Mouse (Mus musculus): Measurements from ENCODE around the gene Gjd3. TPM values are rescaled to one million over a fixed set of nuclear protein-coding genes. Genes with fewer than 3 reads are reported as not detected.

The Gjd3 gene
- total and polyA plus RNA-seq, 3 experiments = not detected

- Histone ChIP-seq H3K9ac (ENCODE audit: control insufficient read depth, low read depth, low read length, poor library complexity, severe bottlenecking) (peak overlapping the region; percentile 76), H3K9me3 (replicated peaks; ENCODE audit: insufficient read depth, low read length) (no peaks in the 10 kb centered on the region), H3K4me3 (ENCODE audit: control insufficient read depth in 1 of 2, insufficient read depth in 1 of 2, low read depth in 2 of 2, low read length in 2 of 2) (peak overlapping the region; percentile 61 to 62), H3K36me3 (ENCODE audit: control insufficient read depth in 1 of 2, insufficient read depth in 2 of 2, low read length in 2 of 2) (peaks cover 0 to 7% of the 10 kb centered on the region in 2 experiments; a peak in 2 of 4 replicates), H3K79me2 (ENCODE audit: control insufficient read depth, insufficient read depth, low read length, poor library complexity) (peaks cover 16% of the 10 kb centered on the region), H3K4me1 (ENCODE audit: control insufficient read depth in 1 of 2, insufficient read depth in 2 of 2, low read length in 2 of 2) (peaks cover 9 to 27% of the 10 kb centered on the region in 2 experiments), H3K27ac (ENCODE audit: control insufficient read depth, low read depth, low read length) (peak overlapping the region; percentile 87), H3K27me3 (ENCODE audit: control insufficient read depth in 1 of 2, insufficient read depth in 2 of 2, low read length in 2 of 2) (no peaks in the 10 kb centered on the region)
- peak; percentile 97 for DNase-seq (ENCODE audit: low read depth, low spot score)
- TF ChIP-seq CTCF (IDR thresholded peaks at IDR 0.05 in 2 of 3, conservative IDR thresholded peaks at IDR 0.05 in 1 of 3; ENCODE audit: control insufficient read depth in 1 of 3, insufficient read depth in 1 of 3, low read depth in 2 of 3, low read length in 3 of 3, poor library complexity in 1 of 3, severe bottlenecking in 1 of 3) (no peak), MAX (IDR thresholded peaks at IDR 0.05; ENCODE audit: low read length) (peak; percentile 97), JUND (IDR thresholded peaks at IDR 0.05; ENCODE audit: low read depth, low read length) (no peak), GABPA (IDR thresholded peaks at IDR 0.05; ENCODE audit: low read depth, low read length) (no peak), USF1 (IDR thresholded peaks at IDR 0.05; ENCODE audit: low read depth, low read length) (peak; percentile 98), TCF12 (IDR thresholded peaks at IDR 0.05; ENCODE audit: low read depth, low read length) (no peak), MYB (IDR thresholded peaks at IDR 0.05; ENCODE audit: low read depth, low read length) (no peak), POLR2A (IDR thresholded peaks at IDR 0.05; ENCODE audit: control insufficient read depth in 1 of 2, insufficient read depth in 1 of 2, low read depth in 1 of 2, low read length in 2 of 2, poor library complexity in 1 of 2) (peak; percentile 6 to 65; a peak in 2 of 4 replicates), SIN3A (IDR thresholded peaks at IDR 0.05; ENCODE audit: low read length) (peak; percentile 88), POLR2AphosphoS5 (IDR thresholded peaks at IDR 0.05; ENCODE audit: borderline replicate concordance, low read depth, low read length) (no peak), ZC3H11A (IDR thresholded peaks at IDR 0.05; ENCODE audit: low read depth, low read length) (no peak), ELF1 (IDR thresholded peaks at IDR 0.05; ENCODE audit: low read depth, low read length) (peak; percentile 71), EP300 (IDR thresholded peaks at IDR 0.05; ENCODE audit: low read depth in 1 of 2, low read length in 2 of 2) (no peak), POLR2AphosphoS2 (IDR thresholded peaks at IDR 0.05; ENCODE audit: low read length) (no peak), UBTF (IDR thresholded peaks at IDR 0.05; ENCODE audit: borderline replicate concordance, insufficient read depth, low read depth, low read length) (no peak), CHD1 (IDR thresholded peaks at IDR 0.05; ENCODE audit: low read depth, low read length) (no peak), NRF1 (IDR thresholded peaks at IDR 0.05; ENCODE audit: insufficient read depth, low read depth, low read length, poor library complexity, severe bottlenecking) (no peak), MXI1 (IDR thresholded peaks at IDR 0.05; ENCODE audit: low read depth, low read length) (peak; percentile 90), ETS1 (IDR thresholded peaks at IDR 0.05; ENCODE audit: low read depth, low read length) (peak; percentile 51; the same call in 1 of the 2 replicates), MEF2A (IDR thresholded peaks at IDR 0.05; ENCODE audit: extremely low read depth, insufficient replicate concordance, low read depth, low read length, poor library complexity, severe bottlenecking) (no peak), ZKSCAN1 (IDR thresholded peaks at IDR 0.05; ENCODE audit: low read depth, low read length) (no peak), RCOR1 (IDR thresholded peaks at IDR 0.05; ENCODE audit: low read depth, low read length) (peak; percentile 74), TBP (IDR thresholded peaks at IDR 0.05; ENCODE audit: low read depth, low read length) (peak; percentile 72; the same call in 1 of the 2 replicates), SMC3 (IDR thresholded peaks at IDR 0.05; ENCODE audit: low read depth, low read length) (no peak), ZNF384 (IDR thresholded peaks at IDR 0.05; ENCODE audit: low read depth, low read length) (peak; percentile 98), RAD21 (IDR thresholded peaks at IDR 0.05; ENCODE audit: low read depth, low read length) (no peak), BHLHE40 (IDR thresholded peaks at IDR 0.05; ENCODE audit: borderline replicate concordance, low read depth, low read length) (peak; percentile 78; the same call in 1 of the 2 replicates), GATA1 (IDR thresholded peaks at IDR 0.05; ENCODE audit: low read depth, low read length) (no peak), ZMIZ1 (IDR thresholded peaks at IDR 0.05; ENCODE audit: low read depth, low read length) (no peak), MAFK (IDR thresholded peaks at IDR 0.05; ENCODE audit: borderline replicate concordance, low read depth, low read length) (no peak), HCFC1 (IDR thresholded peaks at IDR 0.05; ENCODE audit: low read depth, low read length) (peak; percentile 83), NELFE (IDR thresholded peaks at IDR 0.05; ENCODE audit: low read depth, low read length) (peak; percentile 27), TAL1 (IDR thresholded peaks at IDR 0.05; ENCODE audit: low read length) (no peak), MAZ (IDR thresholded peaks at IDR 0.05; ENCODE audit: low read depth, low read length) (peak; percentile 82), KAT2A (conservative IDR thresholded peaks at IDR 0.05; ENCODE audit: low read depth, low read length) (no peak), CHD2 (IDR thresholded peaks at IDR 0.05; ENCODE audit: low read length) (no peak), MYC (IDR thresholded peaks at IDR 0.05; ENCODE audit: low read depth, low read length) (peak; percentile 94)
Measured at GRCm38 (mm10) chr11:98941826-98942550, 40.8 kb downstream of the Gjd3 start.

All from MEL (cell line).